Mouse (Mus musculus) bone marrow macrophage, adult 2 months (primary cell): ENCODE results near the gene Nfib. TPM values are rescaled to one million over a fixed set of nuclear protein-coding genes. Genes with fewer than 3 reads are reported as not detected.

Experiments used
- H3K27ac ChIP-seq: 2 replicates; pipeline ENCODE4 v1.5.1; 2012; ENCODE audit warnings: low read depth, low read length; ENCODE audit not compliant: insufficient read depth
- H3K4me1 ChIP-seq: 2 replicates; pipeline ENCODE4 v1.6.1; 2012; ENCODE audit warnings: low read length; ENCODE audit not compliant: control insufficient read depth, insufficient read depth
- H3K4me3 ChIP-seq: 2 replicates; pipeline ENCODE4 v1.5.1; 2012; ENCODE audit warnings: mild to moderate bottlenecking, low read length, moderate library complexity; ENCODE audit not compliant: insufficient read depth
- CTCF ChIP-seq: IDR thresholded peaks from 2 replicates; pipeline ENCODE4 v1.5.1; 2012; ENCODE audit warnings: low read depth, mild to moderate bottlenecking, low read length, moderate library complexity
- POLR2A ChIP-seq: IDR thresholded peaks from 2 replicates; pipeline ENCODE4 v1.6.1; 2012; ENCODE audit warnings: mild to moderate bottlenecking, low read depth, low read length, borderline replicate concordance
- polyA plus RNA-seq: library from polyadenylated mRNA; stranded (reverse); fragments of >200 nt; gene quantifications from 2 replicates; pipeline ENCODE4 v1.2.4, GENCODE M21; 2012; ENCODE audit not compliant: missing spikeins, insufficient read depth, insufficient read length

The Nfib gene
- polyA plus RNA-seq, 1 experiment = 0.56 TPM

- H3K27ac ChIP-seq = no peak overlapping the region
- TF ChIP-seq CTCF (no peak), POLR2A (no peak)
- H3K4me3 ChIP-seq = no peak overlapping the region
These were observed 202.9 kb downstream of the Nfib start for GRCm38 (mm10) chr4:82502611-82503010.

GRCm38 (mm10) chr4:82502012-82502411 lies 203.5 kb downstream of the Nfib start:
- H3K4me1 ChIP-seq = no peaks in the 10 kb centered on the region

More at GRCm38 (mm10) chr4:82502611-82503010, 202.9 kb downstream of the Nfib start:
- H3K4me1 ChIP-seq = no peaks in the 10 kb centered on the region

GRCm38 (mm10) chr4:82500578-82501098 lies 204.9 kb downstream of the Nfib start:
- no peaks in the 10 kb centered on the region for H3K4me1 ChIP-seq
- TF ChIP-seq CTCF (no peak), POLR2A (no peak)
- no peak overlapping the region for H3K27ac ChIP-seq
- no peak overlapping the region for H3K4me3 ChIP-seq

More at GRCm38 (mm10) chr4:82502012-82502411, 203.5 kb downstream of the Nfib start:
- no peak overlapping the region for H3K27ac ChIP-seq
- TF ChIP-seq CTCF = no peak
- no peak for TF ChIP-seq POLR2A
- H3K4me3 ChIP-seq = no peak overlapping the region

- Histone ChIP-seq H3K27ac (no peak overlapping the region), H3K4me1 (no peaks in the 10 kb centered on the region), H3K4me3 (no peak overlapping the region)
- TF ChIP-seq POLR2A (no peak), CTCF (no peak)
These were observed 205.6 kb downstream of the Nfib start for GRCm38 (mm10) chr4:82499725-82500577.

- no peaks in the 10 kb centered on the region for H3K4me1 ChIP-seq
- no peak overlapping the region for H3K4me3 ChIP-seq
- no peak overlapping the region for H3K27ac ChIP-seq
- TF ChIP-seq POLR2A (no peak), CTCF (no peak)
These were observed 206.3 kb downstream of the Nfib start for GRCm38 (mm10) chr4:82499238-82499637.

- Histone ChIP-seq H3K4me3 (no peak overlapping the region), H3K4me1 (no peaks in the 10 kb centered on the region), H3K27ac (no peak overlapping the region)
- TF ChIP-seq POLR2A = no peak
These were observed 207.6 kb downstream of the Nfib start for GRCm38 (mm10) chr4:82497671-82498631.

- TF ChIP-seq CTCF = no peak
- no peak for TF ChIP-seq POLR2A
- no peak overlapping the region for H3K4me3 ChIP-seq
These were observed 208.4 kb downstream of the Nfib start for GRCm38 (mm10) chr4:82497141-82497566.

GRCm38 (mm10) chr4:82496383-82496782 lies 209.2 kb downstream of the Nfib start:
- Histone ChIP-seq H3K4me1 (no peaks in the 10 kb centered on the region), H3K4me3 (no peak overlapping the region), H3K27ac (no peak overlapping the region)
- TF ChIP-seq CTCF (no peak), POLR2A (no peak)

More at GRCm38 (mm10) chr4:82497141-82497566, 208.4 kb downstream of the Nfib start:
- no peaks in the 10 kb centered on the region for H3K4me1 ChIP-seq
- H3K27ac ChIP-seq = no peak overlapping the region

- Histone ChIP-seq H3K4me1 (no peaks in the 10 kb centered on the region), H3K4me3 (no peak overlapping the region), H3K27ac (no peak overlapping the region)
- TF ChIP-seq CTCF (no peak), POLR2A (no peak)
These were observed 209.9 kb downstream of the Nfib start for GRCm38 (mm10) chr4:82495605-82496004.

- H3K4me3 ChIP-seq = no peak overlapping the region
- no peak overlapping the region for H3K27ac ChIP-seq
- TF ChIP-seq POLR2A = no peak
- no peak for TF ChIP-seq CTCF
- H3K4me1 ChIP-seq = no peaks in the 10 kb centered on the region
These were observed 210.7 kb downstream of the Nfib start for GRCm38 (mm10) chr4:82494829-82495228.
